Mouse (Mus musculus) fibroblast of lung, adult 2 months (primary cell): ENCODE measurements around the gene Afg1l.
A peak's percentile ranks its signal among the peaks of the same experiment; 100 is the strongest.

Source experiments
- DNase-seq: peaks from one replicate; pipeline ENCODE4 v3.0.0-alpha.2; 2011; ENCODE audit warnings: low read depth

Gene Afg1l

DNA sequence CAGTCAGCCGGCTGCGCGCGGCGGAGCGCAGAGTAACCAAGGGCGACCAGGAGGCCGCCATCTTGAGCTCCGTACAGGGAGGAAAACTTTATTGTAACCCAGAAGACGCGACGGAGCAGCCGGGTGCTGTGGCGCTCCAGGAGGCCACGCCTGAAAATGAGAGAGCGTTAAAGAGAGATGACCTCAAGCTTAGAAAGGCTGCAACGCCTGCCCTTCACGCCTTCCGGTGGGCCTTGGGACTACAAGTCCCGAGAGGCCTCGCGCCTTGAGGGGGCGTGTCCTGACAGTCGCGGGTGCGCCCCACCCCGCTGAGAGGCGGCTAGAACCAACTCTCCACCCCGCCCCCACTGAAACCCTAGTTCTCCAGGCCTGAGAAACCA lies at the start of gene Afg1l:
Gene Afg1l, minus strand, starts transcription at position 225 of the 380 bp plus-strand sequence.
- DNase-seq: peak; percentile 90

DNA sequence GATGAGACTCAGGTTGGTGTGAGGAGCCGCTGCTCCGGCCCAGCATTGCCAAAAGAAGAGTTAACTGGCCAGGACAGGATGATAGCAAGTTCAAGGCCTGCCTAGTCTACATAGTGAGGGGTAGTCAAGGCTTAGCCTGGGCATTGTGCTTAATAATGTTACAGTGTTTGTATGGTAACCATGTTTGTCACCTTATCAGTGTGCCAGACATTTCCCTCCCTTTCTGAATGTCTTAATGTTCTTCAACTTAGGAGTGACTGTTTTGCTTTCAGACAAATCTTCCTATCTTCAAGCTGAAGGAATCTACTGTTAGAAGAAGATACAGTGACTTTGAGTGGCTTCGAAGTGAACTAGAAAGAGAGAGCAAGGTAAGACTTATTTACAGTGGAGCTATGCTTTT lies 47.3 kb upstream of the Afg1l start:
- DNase-seq: no peak

DNA sequence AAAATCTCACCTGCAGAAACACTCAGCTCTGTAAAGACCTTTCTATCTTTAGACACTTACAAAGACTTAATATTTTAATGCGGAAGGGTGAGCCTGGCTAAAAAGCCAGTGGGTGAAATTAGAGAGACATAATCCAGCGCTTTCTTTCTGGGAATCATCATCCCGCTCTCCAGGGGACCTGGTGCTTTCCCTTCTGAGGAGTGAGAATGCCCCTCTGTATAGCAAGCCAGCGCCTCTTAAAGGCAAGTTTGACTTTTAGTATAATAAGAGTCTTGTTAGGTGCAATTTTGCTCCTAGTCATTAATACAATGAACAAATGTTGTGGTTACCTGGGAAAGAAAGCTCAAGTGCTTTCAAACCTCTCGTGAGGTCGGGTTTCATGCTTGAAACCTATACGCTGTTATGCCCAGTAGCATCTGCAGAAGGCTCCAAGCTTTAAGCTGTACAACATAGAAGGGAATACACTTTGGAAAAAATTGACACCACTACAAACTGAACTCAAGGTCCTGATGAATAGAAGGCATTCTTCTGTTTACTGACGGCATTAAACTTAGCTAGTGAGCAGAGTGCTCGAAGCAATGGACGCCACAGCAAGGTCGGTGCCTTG lies 45.3 kb upstream of the Afg1l start:
- DNase-seq: no peak

DNA sequence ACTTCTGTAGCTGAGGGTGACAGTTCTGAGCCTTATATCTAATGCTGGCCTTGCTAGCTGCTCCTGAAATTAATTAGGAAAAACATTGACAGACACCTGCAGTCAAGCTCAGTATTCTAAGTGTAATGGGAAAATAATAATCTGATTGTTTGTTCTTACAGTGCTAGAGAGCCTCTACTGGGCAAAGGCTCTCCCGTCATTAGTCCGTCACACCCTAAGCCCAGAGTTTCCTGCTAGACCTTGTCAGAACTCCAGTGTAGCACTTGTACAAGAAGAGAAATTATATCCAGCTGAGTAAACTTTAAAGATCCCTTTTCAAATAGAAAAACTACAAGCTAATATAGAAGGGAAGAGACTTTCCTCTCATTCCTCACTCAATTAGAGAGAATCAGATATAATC lies 44.5 kb upstream of the Afg1l start:
- no peak for DNase-seq

DNA sequence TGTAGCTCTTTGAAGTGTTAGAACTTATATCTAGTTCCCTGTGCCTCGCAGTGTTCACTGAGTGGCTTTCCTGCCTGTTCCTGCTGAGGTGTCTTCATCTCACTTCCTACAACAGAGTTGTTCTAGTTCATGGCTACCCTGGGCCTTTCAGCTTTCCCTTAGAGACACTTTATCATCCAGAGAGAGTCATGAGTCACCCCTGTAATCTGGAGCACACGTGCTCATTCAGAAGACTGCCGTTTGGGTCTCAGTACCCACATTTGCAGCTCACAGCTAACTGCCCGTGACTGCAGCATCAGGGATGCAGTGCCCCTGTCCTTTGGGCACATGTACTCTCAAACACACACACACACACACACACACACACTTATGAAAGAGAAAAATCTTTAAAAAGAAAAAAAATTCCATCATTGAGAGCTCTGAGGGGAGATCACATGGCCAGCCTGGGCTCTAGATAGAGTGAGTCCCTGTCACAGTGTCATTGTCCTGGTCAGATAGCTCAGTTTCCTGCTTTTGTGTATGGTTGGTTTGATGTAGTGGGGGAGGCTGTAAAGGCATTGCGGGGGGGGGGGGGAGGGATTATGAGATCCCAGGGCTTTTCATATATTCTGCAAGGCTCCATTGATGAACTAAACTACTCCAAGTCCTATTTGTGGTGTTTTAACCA lies 43.1 kb upstream of the Afg1l start:
- no peak for DNase-seq

DNA sequence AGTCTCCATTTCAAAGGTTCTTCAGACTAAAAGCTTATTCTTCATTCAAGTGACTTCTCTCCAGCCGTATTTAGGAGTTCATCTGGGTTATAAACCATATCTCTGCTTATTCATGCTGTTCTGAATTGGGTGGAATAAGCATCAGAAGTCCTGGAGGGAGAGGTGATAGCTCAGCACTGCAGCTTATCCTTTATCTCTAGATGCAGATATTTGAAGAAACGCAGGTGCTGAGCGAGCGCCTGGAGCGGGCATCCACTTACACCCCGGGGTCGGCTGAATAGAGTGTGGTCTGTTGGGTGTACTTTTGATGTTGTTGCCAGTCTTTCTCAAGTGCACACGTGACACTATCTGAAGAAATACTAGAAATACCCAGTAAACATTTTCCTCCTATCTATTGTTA lies 40.0 kb upstream of the Afg1l start:
- DNase-seq: no peak

DNA sequence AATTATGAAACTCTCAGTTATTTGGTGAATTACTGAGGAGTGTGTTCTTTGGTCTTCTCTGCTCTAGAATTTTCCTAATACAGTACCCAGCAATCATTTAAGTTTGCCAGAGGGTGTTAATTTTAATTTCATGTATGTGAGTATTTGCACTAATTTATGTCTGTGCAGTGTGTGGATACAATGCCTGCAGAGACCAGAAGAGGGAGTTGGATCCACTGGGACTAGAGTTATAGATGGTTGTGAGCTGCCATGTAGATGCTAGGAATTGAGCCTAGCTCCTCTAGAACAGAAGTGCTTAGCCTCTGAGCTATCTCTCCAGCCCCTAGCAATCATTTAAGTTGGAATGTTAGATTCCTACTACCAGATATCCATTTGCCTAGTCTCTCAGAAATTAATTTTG lies 35.8 kb upstream of the Afg1l start:
- no peak for DNase-seq

DNA sequence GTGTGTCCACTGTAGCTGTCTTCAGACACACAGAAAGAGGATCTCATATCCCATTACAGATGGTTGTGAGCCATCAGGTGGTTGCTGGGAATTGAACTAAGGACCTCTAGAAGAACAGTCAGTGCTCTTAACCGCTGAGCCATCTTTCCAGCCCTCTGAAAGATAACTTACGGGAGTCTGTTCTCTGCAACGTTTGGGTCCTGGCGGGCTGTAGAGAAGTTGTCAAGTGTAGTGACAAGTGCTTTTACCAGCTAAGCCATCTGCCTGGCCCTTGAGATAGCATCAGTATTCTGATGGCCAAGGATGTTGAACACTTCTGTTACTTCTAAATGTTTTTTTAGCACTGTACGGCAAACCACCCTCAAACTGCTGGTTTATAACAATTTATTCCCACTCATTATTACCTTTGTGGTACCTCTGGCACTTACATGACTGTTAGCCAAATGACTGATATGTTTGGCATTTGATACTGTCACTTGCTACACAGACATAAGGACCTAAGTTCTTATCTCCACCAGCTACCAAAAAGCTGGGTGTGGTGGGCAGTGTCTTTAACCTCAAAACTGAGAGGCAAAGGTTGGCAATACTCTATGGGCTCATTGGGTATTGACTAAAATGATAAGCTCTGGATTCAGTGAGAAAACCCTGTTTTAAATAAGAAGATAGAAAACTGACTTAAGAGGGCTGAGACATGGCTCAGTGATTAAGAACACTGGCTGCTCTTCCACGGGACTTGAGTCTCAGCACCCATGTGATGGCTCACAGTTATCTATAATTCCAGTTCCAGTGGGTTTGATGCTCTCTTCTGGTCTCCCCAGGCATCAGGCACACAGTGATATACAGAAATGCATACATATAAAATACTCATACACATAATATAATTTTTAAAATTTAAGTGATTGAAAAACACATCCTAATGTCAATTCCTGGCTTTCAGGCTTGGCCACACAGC lies 33.1 kb upstream of the Afg1l start:
- no peak for DNase-seq

DNA sequence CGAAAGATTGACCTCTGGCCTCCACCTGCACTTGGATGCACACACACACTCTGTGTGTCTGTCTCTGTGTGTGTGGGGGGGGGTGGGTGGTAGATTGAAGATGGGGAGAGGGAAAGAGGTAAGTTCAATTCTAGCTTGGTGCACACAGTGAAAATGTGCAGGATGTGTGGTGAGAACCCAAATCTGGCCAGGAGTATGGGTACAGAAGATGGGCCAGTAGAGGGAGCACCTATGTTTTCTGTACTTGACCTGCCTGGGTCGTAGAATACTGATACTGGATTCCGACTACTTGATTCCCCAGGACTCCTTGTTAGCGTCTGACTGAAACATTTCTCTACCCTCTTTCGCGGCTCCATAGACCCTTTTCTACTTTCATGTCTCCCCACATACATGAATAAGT lies 31.8 kb upstream of the Afg1l start:
- no peak for DNase-seq

DNA sequence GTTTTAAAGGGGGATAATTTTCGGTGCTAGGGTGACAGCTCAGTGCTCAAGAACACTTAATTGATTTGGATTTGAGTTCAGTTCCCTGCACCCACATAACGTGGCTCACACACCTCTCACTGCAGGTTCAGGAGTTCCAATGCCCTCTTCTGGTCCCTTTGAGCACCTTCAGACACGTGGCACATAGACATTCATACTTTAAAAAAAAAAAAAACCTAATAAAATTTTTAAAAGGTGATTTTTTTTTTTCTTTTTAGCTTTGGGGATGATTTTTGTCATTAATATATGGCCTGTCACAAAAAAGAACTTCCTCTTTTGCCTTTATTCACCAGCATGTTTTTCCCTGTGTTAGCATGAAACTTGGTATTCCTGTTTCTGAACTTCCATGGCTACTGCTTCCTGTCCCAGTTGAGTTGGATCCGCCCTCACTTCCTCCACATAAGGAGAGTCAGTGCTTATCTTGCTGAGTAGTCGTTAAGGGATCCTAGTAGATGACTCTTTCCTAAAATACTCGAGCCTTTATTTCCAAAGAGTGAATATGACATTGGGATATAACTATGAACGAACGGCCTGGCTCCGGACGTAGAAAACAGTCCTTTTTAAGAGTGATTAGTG lies 25.8 kb upstream of the Afg1l start:
- no peak for DNase-seq

DNA sequence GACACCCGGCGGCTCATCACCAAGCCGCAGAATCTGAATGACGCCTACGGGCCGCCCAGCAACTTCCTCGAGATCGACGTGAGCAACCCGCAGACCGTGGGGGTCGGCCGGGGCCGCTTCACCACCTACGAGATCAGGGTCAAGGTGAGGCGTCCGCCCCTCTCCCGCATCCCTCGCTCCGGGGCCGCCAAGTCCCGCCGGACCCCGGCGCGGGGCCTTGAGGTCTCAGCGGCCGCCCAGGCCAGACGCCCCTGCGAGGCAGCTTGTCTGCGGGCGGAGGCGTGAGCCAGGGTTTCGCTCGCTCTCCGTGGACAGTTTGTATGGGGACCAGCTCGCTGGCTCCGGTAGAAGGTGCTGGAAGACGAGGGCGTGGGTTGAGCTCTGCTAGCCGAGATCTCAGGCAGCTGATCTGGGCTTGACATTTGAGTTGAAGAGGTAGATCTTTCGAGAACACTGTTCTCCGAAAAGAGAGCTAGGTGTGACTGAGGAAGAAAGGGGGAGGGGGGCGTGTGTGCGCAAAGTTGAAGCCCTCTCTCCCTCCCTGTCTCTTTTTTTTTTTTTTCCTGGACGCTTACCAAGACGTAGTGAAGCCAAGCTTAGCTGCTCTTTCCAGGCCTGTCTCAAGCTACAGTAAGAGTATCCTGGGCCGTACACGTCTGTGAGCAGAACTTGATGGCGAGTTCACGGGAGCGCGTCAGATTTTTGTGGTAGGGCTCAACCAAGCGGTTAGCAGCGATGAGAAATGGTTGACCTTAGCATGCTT lies 24.2 kb upstream of the Afg1l start:
- peak; percentile 49 for DNase-seq

DNA sequence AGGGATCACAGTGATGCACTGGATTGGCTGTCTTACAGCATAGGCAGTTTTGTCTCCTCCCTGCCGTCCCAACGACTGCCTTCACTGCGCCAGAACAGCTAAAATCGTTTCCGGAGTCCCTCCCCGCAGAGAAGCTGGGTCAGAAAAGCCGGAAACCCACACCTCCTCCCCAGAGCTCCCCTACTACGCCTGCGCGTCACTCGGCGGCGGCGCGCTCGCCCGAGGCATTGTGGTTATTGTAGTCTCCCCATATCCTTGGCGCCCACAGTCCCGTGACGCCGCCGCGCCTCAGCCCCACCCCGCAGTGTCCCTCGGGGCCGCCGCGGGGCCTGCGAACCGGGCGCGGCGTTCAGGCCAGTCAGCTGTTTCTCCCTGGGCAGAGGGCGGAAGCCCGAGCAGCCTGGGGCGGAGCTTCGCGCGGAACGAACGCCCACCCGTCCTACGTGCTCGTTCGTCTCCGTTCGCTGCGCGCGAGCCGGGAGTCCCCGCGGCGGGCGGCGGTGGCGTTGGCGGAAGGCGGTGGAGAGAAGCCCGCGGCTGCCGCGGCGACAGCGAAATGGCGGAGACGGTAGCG lies 23.5 kb upstream of the Afg1l start, which contains the start of gene Snx3:
Gene Snx3, plus strand, starts transcription at position 256 of the 574 bp plus-strand sequence.
- peak; percentile 96 for DNase-seq

DNA sequence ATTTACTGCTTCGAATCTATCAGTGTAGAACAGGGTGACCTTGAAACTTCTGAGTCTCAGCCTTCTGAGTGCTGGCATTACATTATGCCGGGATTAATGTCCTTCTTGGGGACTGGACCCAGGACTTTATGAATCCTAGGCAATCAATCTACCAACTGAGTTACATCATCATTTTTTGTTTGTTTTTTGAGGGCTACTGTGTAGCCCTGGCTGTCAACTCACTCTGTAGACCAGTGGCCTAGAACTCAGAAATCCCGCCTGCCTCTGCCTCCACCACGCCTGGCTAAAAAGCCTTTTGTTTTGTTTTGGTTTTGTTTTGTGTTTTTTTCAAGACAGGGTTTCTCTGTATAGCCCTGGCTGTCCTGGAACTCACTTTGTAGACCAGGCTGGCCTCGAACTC lies 22.8 kb upstream of the Afg1l start:
- DNase-seq: no peak

DNA sequence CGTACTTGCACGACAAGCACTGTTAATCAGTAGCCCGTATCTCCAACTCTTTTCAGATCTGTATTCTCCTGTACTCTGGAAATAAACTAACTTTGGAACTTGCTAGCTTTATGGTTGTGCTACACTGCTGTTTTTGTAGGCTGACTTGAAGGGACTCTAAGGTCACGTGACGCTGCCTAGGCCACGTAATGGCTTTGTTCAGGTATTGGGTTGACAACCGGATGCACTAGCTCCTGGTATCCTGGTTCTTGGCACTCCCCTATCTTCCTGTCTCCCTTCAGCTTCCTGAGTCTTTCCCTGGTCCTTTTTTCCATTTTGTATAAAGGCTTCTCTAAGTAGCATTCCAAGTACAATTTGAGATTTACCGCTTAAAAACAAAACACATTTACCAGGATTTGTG lies 22.2 kb upstream of the Afg1l start:
- no peak for DNase-seq

DNA sequence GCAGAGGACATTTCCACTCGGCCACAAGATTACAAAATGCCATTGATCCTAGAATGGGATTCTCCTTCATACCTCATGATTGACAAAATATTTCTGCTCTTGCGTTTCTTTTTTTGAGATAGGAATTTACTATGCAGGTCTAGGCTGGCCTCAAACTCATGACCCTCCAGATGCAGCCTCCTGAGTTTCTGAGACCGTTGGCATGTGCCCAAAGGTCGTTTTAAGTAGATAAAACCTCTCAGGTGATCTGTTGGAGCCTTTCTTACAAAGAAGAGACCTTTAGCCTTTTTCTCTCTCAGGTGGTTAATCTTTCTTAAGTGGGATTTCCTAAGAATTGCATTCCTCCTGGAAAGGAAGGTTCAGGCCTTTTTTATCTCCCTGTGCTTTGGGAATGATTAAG lies 14.6 kb upstream of the Afg1l start:
- no peak for DNase-seq

DNA sequence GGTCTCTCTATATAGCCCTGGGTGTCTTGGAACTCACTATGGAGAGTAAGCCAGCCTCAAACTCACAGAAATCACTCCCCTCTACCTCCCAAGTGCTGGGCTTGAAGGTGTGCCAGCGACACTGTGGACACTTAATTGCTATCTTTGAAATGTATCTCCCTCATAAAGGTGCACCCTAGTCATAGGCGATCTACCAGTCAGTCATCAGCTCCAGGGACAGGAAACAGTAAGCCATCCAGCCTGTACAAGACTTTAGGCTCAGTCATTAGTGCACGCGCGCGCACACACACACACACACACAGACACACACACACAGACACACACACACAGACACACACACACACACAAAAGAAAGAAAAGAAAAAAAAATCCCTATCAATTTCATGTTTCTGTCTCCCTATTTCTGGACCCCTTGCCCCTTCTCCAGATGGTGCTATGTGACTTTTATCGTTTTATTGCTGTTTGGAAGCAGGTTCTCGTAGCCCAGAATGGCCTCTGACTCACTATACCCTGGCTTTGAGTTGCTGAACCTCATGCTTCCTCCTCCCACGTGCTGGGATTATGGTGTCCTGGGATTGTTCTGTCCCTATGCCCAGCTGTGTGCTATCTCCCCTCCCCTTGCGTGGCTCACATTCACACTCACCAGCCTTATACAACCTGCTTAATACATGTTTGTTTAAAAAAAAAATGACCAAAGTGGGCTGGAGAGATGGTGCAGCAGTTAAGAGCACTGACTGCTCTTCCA lies 13.8 kb upstream of the Afg1l start:
- DNase-seq: no peak

DNA sequence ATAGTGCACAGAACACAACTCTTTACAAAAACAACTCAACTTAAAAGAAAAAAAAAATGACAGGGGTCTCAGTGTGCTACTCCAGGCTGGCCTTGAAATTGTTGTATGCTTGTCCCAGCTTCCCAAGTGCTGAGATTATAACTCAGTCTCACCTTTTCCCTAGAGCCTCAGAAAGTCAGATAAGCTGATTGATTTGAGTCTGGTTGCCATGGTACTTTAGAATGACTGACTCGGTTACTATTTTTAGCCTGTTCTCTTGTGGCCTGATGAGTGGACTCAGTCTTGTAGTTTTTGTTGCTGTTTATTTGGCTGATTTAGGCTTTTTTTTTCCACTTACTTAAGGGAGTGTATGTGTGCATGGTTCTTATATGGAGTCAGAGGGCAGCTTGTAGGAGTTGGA lies 12.8 kb upstream of the Afg1l start:
- DNase-seq: no peak

DNA sequence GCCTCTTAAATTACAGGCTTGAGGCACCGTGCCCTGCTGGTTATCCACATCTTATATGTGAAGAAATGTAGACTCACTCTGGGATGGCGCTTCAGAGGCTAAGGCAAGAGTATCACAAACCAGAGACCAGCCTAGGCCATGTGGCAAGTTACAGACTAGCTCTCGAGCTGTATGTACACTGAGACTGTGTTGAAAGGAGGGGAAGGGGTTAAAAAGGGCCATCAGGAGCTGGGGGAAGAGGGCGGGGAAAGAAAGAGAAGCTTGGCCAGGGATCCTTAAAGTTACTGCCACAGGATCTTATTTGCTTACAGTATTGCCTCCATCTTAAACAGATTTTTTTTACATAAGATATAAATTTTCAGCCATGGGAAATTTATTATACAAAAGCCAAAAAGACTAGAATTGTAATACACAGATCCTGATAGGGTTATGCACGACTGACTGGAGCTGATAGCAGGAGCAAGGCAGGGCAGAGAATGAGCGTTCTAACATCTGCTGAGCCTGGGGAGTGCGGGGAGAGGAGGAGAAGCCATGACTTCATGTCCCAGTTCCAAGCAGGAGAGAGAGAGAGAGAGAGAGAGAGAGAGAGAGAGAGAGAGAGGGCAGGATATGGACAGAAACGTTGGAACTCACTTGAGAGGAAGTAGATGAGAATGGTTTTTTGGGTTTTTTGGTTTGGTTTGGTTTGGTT lies 10.4 kb upstream of the Afg1l start:
- no peak for DNase-seq

DNA sequence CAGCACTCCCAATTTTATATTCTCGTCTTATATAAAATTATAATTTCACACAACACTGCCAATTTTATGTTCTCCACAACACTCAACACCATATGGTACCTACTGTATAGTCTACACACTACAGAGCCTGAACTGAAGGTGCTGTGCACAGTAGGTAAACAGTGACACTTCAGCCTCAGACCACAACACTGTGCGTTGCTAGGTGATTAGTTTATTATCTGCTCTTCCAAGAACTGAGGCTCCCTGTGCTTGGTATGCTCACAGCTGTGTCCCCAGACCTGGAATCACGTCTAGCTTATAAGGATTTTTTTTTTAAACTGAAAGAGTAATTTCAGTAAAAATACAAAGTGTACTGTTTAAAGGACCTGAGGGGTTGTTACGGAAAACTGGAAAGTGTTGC lies 2.4 kb upstream of the Afg1l start:
- no peak for DNase-seq
